Comparison of ENCODE assay signal across 30 mouse cellular contexts in genomic region chr7:5099796-5100195, GRCm38 (mm10). TPM values are rescaled to one million over a fixed set of nuclear protein-coding genes. Genes with fewer than 3 reads are reported as not detected.
DNase-seq lines count a peak whose midpoint lies in the region; ATAC-seq and TF ChIP-seq lines count a peak whose summit lies in the region.
"Had no signal": no experiment of that assay in that cellular context is flagged by ENCODE, and none has a peak within 500 bp of the region (broad histone marks: within the 10 kb centered on the region; RNA-seq: fewer than 3 reads in every experiment).

No protein-coding gene starts in this region.

- no peak for DNase-seq in frontal cortex, adult 2 months (ENCODE audit: extremely low spot score in 1 of 2, low spot score in 1 of 2)
- DNase-seq in 3T3-L1 (ENCODE audit: low read depth, low spot score) (peak; percentile 34), CH12.LX (ENCODE audit: extremely low read depth) (no peak), ZHBTc4 (ENCODE audit: low read depth, low spot score) (peak; percentile 62)
- no peak for DNase-seq in kidney, adult 8-10 months
- DNase-seq in adrenal gland, postnatal 36 days, result no peak
- DNase-seq: adrenal gland, postnatal 10 days; cerebellum, adult 9-10 months; gastrocnemius, postnatal 25 days; heart, adult 18-20 months; heart, postnatal 10 days; kidney, adult 18-20 months; kidney, postnatal 14 days; lung, adult 2 months; lung, postnatal 14 days had no signal

- H3K9ac ChIP-seq in CH12.LX (ENCODE audit: insufficient read depth, low read depth), result no peak overlapping the region
- H3K9ac ChIP-seq: embryonic facial prominence, embryonic 12.5 days; heart, embryonic 12.5 days; limb, embryonic 12.5 days; midbrain, embryonic 12.5 days had no signal

- H3K4me2 ChIP-seq in CH12.LX (ENCODE audit: insufficient read depth, low read depth, poor library complexity, severe bottlenecking), result no peak overlapping the region
- H3K4me2 ChIP-seq: embryonic facial prominence, embryonic 12.5 days; heart, embryonic 12.5 days; limb, embryonic 12.5 days; liver, embryonic 11.5 days; midbrain, embryonic 12.5 days had no signal

- peaks cover 43 to 55% of the 10 kb centered on the region in 2 experiments for H3K36me3 ChIP-seq in CH12.LX (replicated peaks in 1 of 2; ENCODE audit: control insufficient read depth in 1 of 2, insufficient read depth in 1 of 2, low read length in 1 of 2)

- no peak for TF ChIP-seq RAD21 in CH12.LX (IDR thresholded peaks at IDR 0.05; ENCODE audit: low read depth, low read length)

- ATAC-seq in frontal cortex, adult (ENCODE audit: low TSS enrichment), result peak; percentile 69; the same call in 1 of the 2 replicates

- H3K9me3 ChIP-seq in CH12.LX (replicated peaks; ENCODE audit: low read length), result no peaks in the 10 kb centered on the region
- H3K9me3 ChIP-seq: embryonic facial prominence, embryonic 12.5 days; heart, embryonic 12.5 days; limb, embryonic 12.5 days; midbrain, embryonic 12.5 days had no signal

- no peak for TF ChIP-seq POLR2A in CH12.LX (IDR thresholded peaks at IDR 0.05; ENCODE audit: low read depth, low read length)

- no peaks in the 10 kb centered on the region for H3K79me2 ChIP-seq in CH12.LX (replicated peaks; ENCODE audit: control insufficient read depth, extremely low read depth, insufficient read depth, poor library complexity, severe bottlenecking)

- no peak for TF ChIP-seq CTCF in CH12.LX (conservative IDR thresholded peaks at IDR 0.05 in 1 of 2, IDR thresholded peaks at IDR 0.05 in 1 of 2; ENCODE audit: low read depth in 2 of 2, low read length in 2 of 2)

- no peak for TF ChIP-seq EP300 in CH12.LX (IDR thresholded peaks at IDR 0.05; ENCODE audit: low read length)

- peaks cover 11 to 40% of the 10 kb centered on the region in 2 experiments for H3K4me1 ChIP-seq in CH12.LX (ENCODE audit: control insufficient read depth in 1 of 2, insufficient read depth in 2 of 2)
- H3K4me1 ChIP-seq: embryonic facial prominence, embryonic 12.5 days; heart, embryonic 12.5 days; hindbrain, embryonic 10.5 days; limb, embryonic 12.5 days; midbrain, embryonic 12.5 days had no signal

- H3K27ac ChIP-seq in CH12.LX (ENCODE audit: insufficient read depth, low read depth), result peak overlapping the region; percentile 40
- H3K27ac ChIP-seq: embryonic facial prominence, embryonic 12.5 days; hindbrain, embryonic 10.5 days; limb, embryonic 12.5 days; midbrain, embryonic 12.5 days had no signal

- dilution Hi-C loops in CH12.LX (cut with MboI; ENCODE audit: extremely low pct_ligation_motif_present, extremely low pct_unique_long_range_greater_than_20kb, low sequenced_read_pairs), result no loop called here

- in situ Hi-C loops in CH12.LX (cut with MboI; ENCODE audit: low pct_ligation_motif_present, low pct_unique_long_range_greater_than_20kb, low sequenced_read_pairs), result no loop called here

- no peak overlapping the region for H3K4me3 ChIP-seq in CH12.LX (replicated peaks in 1 of 3; ENCODE audit: low read depth in 2 of 3, low read length in 2 of 3, poor library complexity in 1 of 3)
- H3K4me3 ChIP-seq: embryonic facial prominence, embryonic 12.5 days; heart, embryonic 12.5 days; hindbrain, embryonic 10.5 days; limb, embryonic 12.5 days; midbrain, embryonic 12.5 days had no signal

- no peaks in the 10 kb centered on the region for H3K27me3 ChIP-seq in CH12.LX (replicated peaks)
- H3K27me3 ChIP-seq: embryonic facial prominence, embryonic 12.5 days; heart, embryonic 12.5 days; limb, embryonic 12.5 days; midbrain, embryonic 12.5 days had no signal

TF ChIP-seq in CH12.LX, 34 proteins besides CTCF, POLR2A, EP300 and RAD21:
- no peak for TF ChIP-seq MAZ (IDR thresholded peaks at IDR 0.05; ENCODE audit: low read depth, low read length)
- no peak for TF ChIP-seq E2F4 (IDR thresholded peaks at IDR 0.05; ENCODE audit: insufficient replicate concordance, low read depth, low read length)
- no peak for TF ChIP-seq SMC3 (IDR thresholded peaks at IDR 0.05; ENCODE audit: low read depth, low read length)

RNA-seq across cellular contexts. Expression of gene Rfpl4, which starts 17.0 kb away (rescaled TPM):
- not detected in 2 replicates for polyA plus RNA-seq in frontal cortex, adult 2 months (2012; rRNA removed)
- total RNA-seq in CH12.LX (2012; rRNA removed), result not detected in 2 replicates
- not detected in 2 replicates for total RNA-seq in CH12.LX (2014; rRNA removed)
- polyA plus RNA-seq in CH12.LX (2012; ENCODE audit: insufficient read length, low read depth), result not detected in 2 replicates
- under 1 TPM in 1 of 2 experiments, not detected in 1; 0.56 TPM for total RNA-seq in adrenal gland, postnatal 36 days (2021)
- total RNA-seq: adrenal gland, postnatal 10 days; common myeloid progenitor, adult 5-6 weeks; gastrocnemius, postnatal 25 days; heart, adult 18-20 months; heart, postnatal 10 days; left cerebral cortex, postnatal 14 days; megakaryocyte, adult 5-6 weeks; monocyte, adult 5-6 weeks; neutrophil, adult 5-6 weeks had no signal
- polyA plus RNA-seq: brain, embryonic 14.5 days; embryonic facial prominence, embryonic 12.5 days; forebrain, embryonic 11.5 days; heart, embryonic 12.5 days; hindbrain, embryonic 10.5 days; limb, embryonic 12.5 days; liver, embryonic 11.5 days; lung, adult 2 months; midbrain, embryonic 12.5 days; urinary bladder, adult 2 months had no signal

RNA-seq across cellular contexts. Expression of gene Epn1, which starts 19.8 kb away (rescaled TPM):
- polyA plus RNA-seq in frontal cortex, adult 2 months (2012; rRNA removed), result 387 and 425 TPM in 2 replicates
- 68.9 and 72.9 TPM in 2 replicates for total RNA-seq in CH12.LX (2012; rRNA removed)
- total RNA-seq in CH12.LX (2014; rRNA removed), result 41.9 and 46.8 TPM in 2 replicates
- 97.2 and 101 TPM in 2 replicates for polyA plus RNA-seq in CH12.LX (2012; ENCODE audit: insufficient read length, low read depth)
- 100 to 1,000 TPM; 146 to 155 TPM for total RNA-seq in adrenal gland, postnatal 36 days (2021)

RNA-seq across cellular contexts. Expression of gene Rasl2-9, which starts 26.0 kb away (rescaled TPM):
- 0.40 and 0.61 TPM in 2 replicates for polyA plus RNA-seq in frontal cortex, adult 2 months (2012; rRNA removed)
- total RNA-seq in CH12.LX (2012; rRNA removed), result 2.9 and 3.9 TPM in 2 replicates
- 3.8 and 4.2 TPM in 2 replicates for total RNA-seq in CH12.LX (2014; rRNA removed)
- polyA plus RNA-seq in CH12.LX (2012; ENCODE audit: insufficient read length, low read depth), result 2.6 and 2.9 TPM in 2 replicates
- 1 to 10 TPM; 1.3 to 1.4 TPM for total RNA-seq in adrenal gland, postnatal 36 days (2021)
- total RNA-seq: common myeloid progenitor, adult 5-6 weeks; neutrophil, adult 5-6 weeks had no signal

RNA-seq across cellular contexts. Expression of gene U2af2, which starts 37.9 kb away (rescaled TPM):
- polyA plus RNA-seq in frontal cortex, adult 2 months (2012; rRNA removed), result 225 and 229 TPM in 2 replicates
- total RNA-seq in CH12.LX (2012; rRNA removed), result 295 and 358 TPM in 2 replicates
- 282 and 293 TPM in 2 replicates for total RNA-seq in CH12.LX (2014; rRNA removed)
- 449 and 469 TPM in 2 replicates for polyA plus RNA-seq in CH12.LX (2012; ENCODE audit: insufficient read length, low read depth)
- 100 to 1,000 TPM; 143 to 180 TPM for total RNA-seq in adrenal gland, postnatal 36 days (2021)

RNA-seq across cellular contexts. Expression of gene Zfp580, which starts 48.5 kb away (rescaled TPM):
- 49.7 and 56.0 TPM in 2 replicates for polyA plus RNA-seq in frontal cortex, adult 2 months (2012; rRNA removed)
- total RNA-seq in CH12.LX (2012; rRNA removed) (1.6 and 2.6 TPM in 2 replicates), CH12.LX (2014; rRNA removed) (1.2 TPM in 2 replicates)
- polyA plus RNA-seq in CH12.LX (2012; ENCODE audit: insufficient read length, low read depth), result 9.4 and 15.6 TPM in 2 replicates
- 1 to 10 TPM; 6.4 to 9.3 TPM for total RNA-seq in adrenal gland, postnatal 36 days (2021)
- total RNA-seq: monocyte, adult 5-6 weeks had no signal

Comparison
In these comparisons a context has a peak if more than half of its experiments do, and no peak if none do; other contexts are left out.
1. DNase-seq: peak in 3T3-L1 (single experiment) and ZHBTc4 (single experiment); none in frontal cortex, adult 2 months (0 of 2), CH12.LX (single experiment), kidney, adult 8-10 months (0 of 2) and adrenal gland, postnatal 36 days (0 of 2).